Mouse (Mus musculus): Measurements from ENCODE around the gene Clcnka. TPM values are rescaled to one million over a fixed set of nuclear protein-coding genes. Genes with fewer than 3 reads are reported as not detected.

The Clcnka gene
- polyA plus RNA-seq, 1 experiment: not detected

DNA sequence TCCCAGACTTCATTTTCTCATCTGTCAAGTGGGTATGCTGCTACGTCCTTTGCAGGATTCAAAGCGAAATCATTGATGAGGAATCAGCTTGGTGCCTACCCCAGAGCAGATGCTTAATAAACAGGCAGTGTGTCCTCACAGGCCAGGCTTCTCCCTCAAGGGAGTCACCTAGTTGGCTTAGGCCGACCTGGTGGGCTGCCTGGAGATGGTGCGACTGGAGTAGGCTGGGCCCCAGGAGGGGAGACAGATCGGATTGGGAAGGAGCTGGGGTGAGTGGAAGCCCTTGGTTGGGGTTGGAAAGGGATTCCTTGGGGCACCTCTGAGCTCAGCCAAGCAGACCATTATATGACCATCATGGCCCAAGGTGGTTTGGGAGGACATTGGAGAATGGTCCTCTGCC, 26.1 kb downstream of the Clcnka start:
- no peaks in the 10 kb centered on the region for H3K4me1 ChIP-seq (ENCODE audit: control insufficient read depth, insufficient read depth, low read length)
- H3K4me3 ChIP-seq (ENCODE audit: low read depth, low read length): no peak overlapping the region
- no peak overlapping the region for H3K27ac ChIP-seq (ENCODE audit: insufficient read depth, low read length)
- H3K27me3 ChIP-seq (ENCODE audit: control insufficient read depth, insufficient read depth, low read length, poor library complexity, severe bottlenecking): peaks cover 3% of the 10 kb centered on the region; the same call in 1 of the 2 replicates
- no peak overlapping the region for H3K9ac ChIP-seq (ENCODE audit: low read depth, poor library complexity, severe bottlenecking)
- no peaks in the 10 kb centered on the region for H3K36me3 ChIP-seq (ENCODE audit: control insufficient read depth, insufficient read depth, low read length, poor library complexity, severe bottlenecking)
- TF ChIP-seq CTCF (IDR thresholded peaks at IDR 0.05; ENCODE audit: low read depth, low read length): no peak
- TF ChIP-seq EP300 (IDR thresholded peaks at IDR 0.05; ENCODE audit: insufficient read depth, low read depth, low read length): no peak
- no peak for TF ChIP-seq POLR2A (IDR thresholded peaks at IDR 0.05; ENCODE audit: insufficient read depth, low read length)
- no peaks in the 10 kb centered on the region for H3K9me3 ChIP-seq (replicated peaks; ENCODE audit: control insufficient read depth, insufficient read depth, low read length, poor library complexity, severe bottlenecking)

DNA sequence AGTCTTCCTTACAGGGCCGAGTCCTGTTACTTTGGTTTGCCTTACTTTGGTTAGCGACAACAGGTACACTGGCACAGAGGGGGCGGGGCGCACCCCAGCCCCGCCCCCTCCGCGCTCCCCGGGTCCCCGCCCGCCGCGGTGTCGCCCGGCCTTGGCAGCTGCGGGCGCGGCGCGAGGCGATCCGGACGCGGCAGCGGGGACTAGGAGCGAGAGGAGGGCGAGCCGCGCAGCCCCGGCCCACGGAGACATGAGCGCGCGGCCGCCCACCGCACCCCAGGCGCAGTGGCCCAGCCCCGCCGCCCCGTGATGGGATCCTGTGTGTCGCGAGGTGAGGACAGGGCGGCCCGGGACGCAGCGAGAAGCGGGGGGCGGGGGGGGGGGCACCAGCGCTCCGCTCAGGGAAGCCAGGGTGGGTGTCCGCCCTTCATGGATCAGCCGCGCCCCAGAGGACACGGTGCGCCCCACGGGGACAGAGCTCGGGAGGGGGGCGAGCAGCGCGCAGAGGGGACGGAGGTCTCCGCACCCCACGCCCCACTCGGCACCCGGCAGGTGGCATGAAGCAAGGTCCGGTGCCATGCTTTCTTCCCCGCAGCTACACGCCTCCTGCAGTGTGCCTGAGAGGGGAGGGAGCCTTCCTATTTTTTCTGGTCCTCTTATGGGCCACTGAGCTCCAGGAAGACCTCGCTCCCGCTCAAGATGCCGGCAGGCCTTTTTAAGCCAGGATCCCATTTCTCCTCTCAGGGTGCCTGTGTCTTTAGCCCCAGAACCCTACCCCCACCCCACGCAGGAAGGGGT, 30.3 kb downstream of the Clcnka start, which contains the start of gene Fam131c:
Gene Fam131c (plus strand): TSS at position 224 of the 795 bp plus-strand sequence.
- peak within 1 kb of the TSS; percentile 61 for H3K4me3 ChIP-seq (ENCODE audit: low read depth, low read length)

DNA sequence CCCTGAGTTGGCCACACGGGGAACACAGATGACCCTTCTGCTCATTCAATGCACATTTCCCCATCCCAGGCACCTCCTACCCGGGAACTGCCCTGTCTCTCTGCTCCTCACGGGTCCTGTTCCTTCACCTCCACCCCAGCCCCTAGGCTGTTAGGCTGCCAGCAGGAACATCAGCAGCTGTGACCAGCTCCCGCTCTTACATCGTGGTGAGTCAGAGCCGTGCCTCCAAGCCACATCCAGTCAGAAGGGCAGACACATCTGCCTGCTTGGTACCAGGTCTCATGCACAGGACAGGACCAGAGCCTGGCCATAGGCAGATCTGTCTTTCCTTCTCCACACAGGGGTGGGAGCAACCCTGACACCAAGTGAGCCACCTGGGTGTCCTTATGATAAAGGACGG, 32.6 kb downstream of the Clcnka start:
- Histone ChIP-seq H3K4me3 (ENCODE audit: low read depth, low read length) (no peak overlapping the region), H3K9ac (ENCODE audit: low read depth, poor library complexity, severe bottlenecking) (no peak overlapping the region), H3K27ac (ENCODE audit: insufficient read depth, low read length) (no peak overlapping the region), H3K36me3 (ENCODE audit: control insufficient read depth, insufficient read depth, low read length, poor library complexity, severe bottlenecking) (no peaks in the 10 kb centered on the region), H3K4me1 (ENCODE audit: control insufficient read depth, insufficient read depth, low read length) (peaks cover 9% of the 10 kb centered on the region), H3K27me3 (ENCODE audit: control insufficient read depth, insufficient read depth, low read length, poor library complexity, severe bottlenecking) (peaks cover 3% of the 10 kb centered on the region; the same call in 1 of the 2 replicates), H3K9me3 (replicated peaks; ENCODE audit: control insufficient read depth, insufficient read depth, low read length, poor library complexity, severe bottlenecking) (no peaks in the 10 kb centered on the region)
- TF ChIP-seq CTCF (IDR thresholded peaks at IDR 0.05; ENCODE audit: low read depth, low read length) (no peak), POLR2A (IDR thresholded peaks at IDR 0.05; ENCODE audit: insufficient read depth, low read length) (no peak), EP300 (IDR thresholded peaks at IDR 0.05; ENCODE audit: insufficient read depth, low read depth, low read length) (no peak)

More for the DNA sequence above, 30.3 kb downstream of the Clcnka start, which contains the start of gene Fam131c:
- no peak for TF ChIP-seq POLR2A (IDR thresholded peaks at IDR 0.05; ENCODE audit: insufficient read depth, low read length)
- TF ChIP-seq CTCF (IDR thresholded peaks at IDR 0.05; ENCODE audit: low read depth, low read length): no peak
- TF ChIP-seq EP300 (IDR thresholded peaks at IDR 0.05; ENCODE audit: insufficient read depth, low read depth, low read length): no peak
- Histone ChIP-seq H3K27me3 (ENCODE audit: control insufficient read depth, insufficient read depth, low read length, poor library complexity, severe bottlenecking) (peaks cover 3% of the 10 kb centered on the region; the same call in 1 of the 2 replicates), H3K9ac (ENCODE audit: low read depth, poor library complexity, severe bottlenecking) (peak within 1 kb of the TSS; percentile 75), H3K9me3 (replicated peaks; ENCODE audit: control insufficient read depth, insufficient read depth, low read length, poor library complexity, severe bottlenecking) (no peaks in the 10 kb centered on the region), H3K36me3 (ENCODE audit: control insufficient read depth, insufficient read depth, low read length, poor library complexity, severe bottlenecking) (no peaks in the 10 kb centered on the region), H3K27ac (ENCODE audit: insufficient read depth, low read length) (no peak within 1 kb of the TSS), H3K4me1 (ENCODE audit: control insufficient read depth, insufficient read depth, low read length) (no peaks in the 10 kb centered on the region)

DNA sequence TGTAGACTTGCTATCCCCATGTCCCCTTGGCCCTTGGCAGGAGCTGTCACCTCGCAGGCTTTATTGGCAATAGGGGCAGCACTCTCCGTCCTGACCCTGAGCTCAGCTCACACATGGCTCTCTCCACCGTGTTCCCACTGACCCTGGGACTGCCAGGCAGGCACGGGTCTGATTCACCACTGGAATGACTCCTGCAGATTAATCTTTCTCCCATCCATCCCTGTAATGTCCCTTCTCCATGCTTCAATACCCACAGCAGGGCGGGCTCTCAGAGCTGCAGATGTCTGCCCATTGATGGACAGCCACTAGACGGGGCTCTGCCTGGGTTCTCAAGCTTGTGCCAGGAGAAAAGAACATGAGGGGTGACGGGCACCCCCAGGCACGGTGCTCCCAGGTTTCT, 33.4 kb downstream of the Clcnka start:
- Histone ChIP-seq H3K4me1 (ENCODE audit: control insufficient read depth, insufficient read depth, low read length) (peaks cover 9% of the 10 kb centered on the region), H3K9ac (ENCODE audit: low read depth, poor library complexity, severe bottlenecking) (no peak overlapping the region), H3K27ac (ENCODE audit: insufficient read depth, low read length) (no peak overlapping the region), H3K9me3 (replicated peaks; ENCODE audit: control insufficient read depth, insufficient read depth, low read length, poor library complexity, severe bottlenecking) (no peaks in the 10 kb centered on the region), H3K27me3 (ENCODE audit: control insufficient read depth, insufficient read depth, low read length, poor library complexity, severe bottlenecking) (peaks cover 3% of the 10 kb centered on the region; the same call in 1 of the 2 replicates), H3K36me3 (ENCODE audit: control insufficient read depth, insufficient read depth, low read length, poor library complexity, severe bottlenecking) (no peaks in the 10 kb centered on the region), H3K4me3 (ENCODE audit: low read depth, low read length) (no peak overlapping the region)
- TF ChIP-seq EP300 (IDR thresholded peaks at IDR 0.05; ENCODE audit: insufficient read depth, low read depth, low read length): no peak
- TF ChIP-seq CTCF (IDR thresholded peaks at IDR 0.05; ENCODE audit: low read depth, low read length): no peak
- TF ChIP-seq POLR2A (IDR thresholded peaks at IDR 0.05; ENCODE audit: insufficient read depth, low read length): no peak

DNA sequence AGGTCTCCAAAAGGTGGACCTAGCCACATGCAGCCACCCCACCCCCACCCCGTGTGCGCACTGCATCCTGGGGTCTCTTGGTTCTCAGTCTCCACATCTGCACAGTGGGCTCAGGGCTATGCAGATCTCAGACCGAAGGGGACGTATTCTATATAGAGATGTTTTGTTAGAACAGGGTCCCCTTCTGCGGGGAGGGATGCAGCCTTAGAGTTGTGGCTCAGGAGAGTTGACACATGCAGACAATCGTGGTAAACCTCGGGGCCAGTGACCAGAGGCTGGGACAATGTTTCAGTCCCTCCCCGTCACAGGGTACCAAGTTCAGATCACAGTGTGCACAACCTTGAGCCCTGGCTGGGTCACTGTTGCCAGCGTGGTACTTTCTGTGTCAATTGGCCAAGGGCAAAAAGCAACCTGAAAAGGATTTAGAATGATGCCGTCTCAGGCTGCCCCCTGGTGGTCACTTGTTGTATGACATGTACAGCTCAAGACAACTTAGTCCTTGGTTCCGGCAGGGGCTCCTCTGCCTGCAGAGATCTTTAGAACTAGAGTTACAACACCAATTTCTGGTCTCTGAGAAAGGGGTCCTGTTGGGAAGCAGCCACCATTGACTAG, 35.5 kb downstream of the Clcnka start:
- TF ChIP-seq POLR2A (IDR thresholded peaks at IDR 0.05; ENCODE audit: insufficient read depth, low read length) (no peak), CTCF (IDR thresholded peaks at IDR 0.05; ENCODE audit: low read depth, low read length) (peak; percentile 62)
- H3K27me3 ChIP-seq (ENCODE audit: control insufficient read depth, insufficient read depth, low read length, poor library complexity, severe bottlenecking): no peaks in the 10 kb centered on the region
- H3K36me3 ChIP-seq (ENCODE audit: control insufficient read depth, insufficient read depth, low read length, poor library complexity, severe bottlenecking): no peaks in the 10 kb centered on the region
- no peak overlapping the region for H3K27ac ChIP-seq (ENCODE audit: insufficient read depth, low read length)
- H3K9me3 ChIP-seq (replicated peaks; ENCODE audit: control insufficient read depth, insufficient read depth, low read length, poor library complexity, severe bottlenecking): no peaks in the 10 kb centered on the region
- H3K9ac ChIP-seq (ENCODE audit: low read depth, poor library complexity, severe bottlenecking): no peak overlapping the region
- peaks cover 9% of the 10 kb centered on the region for H3K4me1 ChIP-seq (ENCODE audit: control insufficient read depth, insufficient read depth, low read length)
- no peak overlapping the region for H3K4me3 ChIP-seq (ENCODE audit: low read depth, low read length)

DNA sequence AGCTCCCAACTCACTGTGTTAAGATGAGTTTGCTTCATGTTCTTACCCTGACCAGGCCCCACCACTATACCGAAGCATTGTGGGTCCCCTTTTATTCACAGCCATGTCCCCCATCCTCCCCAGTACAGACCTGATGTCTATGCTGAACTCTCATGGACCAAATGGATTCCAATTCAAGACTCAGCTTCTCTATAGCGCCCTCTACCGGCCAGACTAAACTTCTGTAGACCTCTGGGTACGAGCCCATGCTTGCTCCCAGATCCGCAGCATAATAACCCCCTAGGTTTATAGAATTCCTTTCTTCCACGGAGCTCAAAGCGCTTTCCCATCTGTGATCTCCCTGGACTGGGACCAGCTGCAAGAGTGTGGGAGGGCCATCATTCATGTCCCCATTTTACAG, 37.7 kb downstream of the Clcnka start:
- Histone ChIP-seq H3K9ac (ENCODE audit: low read depth, poor library complexity, severe bottlenecking) (0 out of 2 replicates have a peak overlapping the region, but pooled peaks have one; percentile 19), H3K4me1 (ENCODE audit: control insufficient read depth, insufficient read depth, low read length) (peaks cover 9% of the 10 kb centered on the region), H3K36me3 (ENCODE audit: control insufficient read depth, insufficient read depth, low read length, poor library complexity, severe bottlenecking) (no peaks in the 10 kb centered on the region), H3K9me3 (replicated peaks; ENCODE audit: control insufficient read depth, insufficient read depth, low read length, poor library complexity, severe bottlenecking) (no peaks in the 10 kb centered on the region), H3K4me3 (ENCODE audit: low read depth, low read length) (peak overlapping the region; percentile 21; the same call in 1 of the 2 replicates), H3K27ac (ENCODE audit: insufficient read depth, low read length) (no peak overlapping the region), H3K27me3 (ENCODE audit: control insufficient read depth, insufficient read depth, low read length, poor library complexity, severe bottlenecking) (no peaks in the 10 kb centered on the region)
- TF ChIP-seq CTCF (IDR thresholded peaks at IDR 0.05; ENCODE audit: low read depth, low read length) (peak; percentile 52), POLR2A (IDR thresholded peaks at IDR 0.05; ENCODE audit: insufficient read depth, low read length) (no peak), EP300 (IDR thresholded peaks at IDR 0.05; ENCODE audit: insufficient read depth, low read depth, low read length) (no peak)

Measured in ES-Bruce4 (cell line).